Mouse (Mus musculus): Measurements from ENCODE around the gene Ncs1. TPM values are rescaled to one million over a fixed set of nuclear protein-coding genes. Genes with fewer than 3 reads are reported as not detected.

Ncs1 gene
- polyA plus RNA-seq, 1 experiment from 2014 or later: 33.7 TPM

GRCm38 (mm10) chr2:31303177-31303576 lies 57.6 kb downstream of the Ncs1 start:
- ATAC-seq (replicated peaks; ENCODE audit: insufficient number of reproducible peaks, insufficient read depth, low FRiP score, low read depth): no peak
- Histone ChIP-seq H3K4me3 (no peak overlapping the region), H3K36me3 (no peaks in the 10 kb centered on the region), H3K27ac (no peak overlapping the region), H3K4me2 (no peak overlapping the region), H3K4me1 (replicated peaks) (peaks cover 13% of the 10 kb centered on the region), H3K27me3 (no peaks in the 10 kb centered on the region), H3K9ac (no peak overlapping the region), H3K9me3 (replicated peaks) (no peaks in the 10 kb centered on the region)
- WGBS: 61% methylated on average over 9 of the region's 9 CpGs

DNA sequence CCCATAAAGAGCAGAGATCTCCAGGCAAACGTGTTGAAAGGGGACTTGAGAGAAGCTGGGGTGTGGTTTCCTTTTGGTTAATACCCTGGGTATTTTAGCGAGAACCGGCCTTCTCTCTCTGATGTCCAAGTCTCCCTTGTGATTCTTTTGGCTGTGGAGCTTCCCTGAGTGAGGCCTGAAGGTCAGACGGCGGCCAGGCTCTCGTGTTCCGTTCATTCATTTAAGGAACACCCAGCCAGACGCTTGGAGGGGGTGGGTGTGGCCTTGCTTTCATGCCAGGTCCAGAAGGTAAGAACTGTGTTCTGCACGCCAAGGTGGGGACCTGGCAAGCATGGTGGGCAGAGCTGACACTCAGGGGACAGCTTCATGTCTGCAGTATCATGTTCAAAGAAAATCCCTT lies 58.6 kb downstream of the Ncs1 start:
- no peaks in the 10 kb centered on the region for H3K36me3 ChIP-seq
- no peak overlapping the region for H3K4me2 ChIP-seq
- H3K27ac ChIP-seq: no peak overlapping the region
- 61% methylated on average over 9 of the region's 9 CpGs for WGBS
- H3K9ac ChIP-seq: no peak overlapping the region
- H3K9me3 ChIP-seq (replicated peaks): no peaks in the 10 kb centered on the region
- H3K27me3 ChIP-seq: no peaks in the 10 kb centered on the region
- no peak overlapping the region for H3K4me3 ChIP-seq
- 0 out of 2 replicates have a peak, but pooled peaks cover 3% of the 10 kb centered on the region for H3K4me1 ChIP-seq (replicated peaks)
- ATAC-seq (replicated peaks; ENCODE audit: insufficient number of reproducible peaks, insufficient read depth, low FRiP score, low read depth): no peak

DNA sequence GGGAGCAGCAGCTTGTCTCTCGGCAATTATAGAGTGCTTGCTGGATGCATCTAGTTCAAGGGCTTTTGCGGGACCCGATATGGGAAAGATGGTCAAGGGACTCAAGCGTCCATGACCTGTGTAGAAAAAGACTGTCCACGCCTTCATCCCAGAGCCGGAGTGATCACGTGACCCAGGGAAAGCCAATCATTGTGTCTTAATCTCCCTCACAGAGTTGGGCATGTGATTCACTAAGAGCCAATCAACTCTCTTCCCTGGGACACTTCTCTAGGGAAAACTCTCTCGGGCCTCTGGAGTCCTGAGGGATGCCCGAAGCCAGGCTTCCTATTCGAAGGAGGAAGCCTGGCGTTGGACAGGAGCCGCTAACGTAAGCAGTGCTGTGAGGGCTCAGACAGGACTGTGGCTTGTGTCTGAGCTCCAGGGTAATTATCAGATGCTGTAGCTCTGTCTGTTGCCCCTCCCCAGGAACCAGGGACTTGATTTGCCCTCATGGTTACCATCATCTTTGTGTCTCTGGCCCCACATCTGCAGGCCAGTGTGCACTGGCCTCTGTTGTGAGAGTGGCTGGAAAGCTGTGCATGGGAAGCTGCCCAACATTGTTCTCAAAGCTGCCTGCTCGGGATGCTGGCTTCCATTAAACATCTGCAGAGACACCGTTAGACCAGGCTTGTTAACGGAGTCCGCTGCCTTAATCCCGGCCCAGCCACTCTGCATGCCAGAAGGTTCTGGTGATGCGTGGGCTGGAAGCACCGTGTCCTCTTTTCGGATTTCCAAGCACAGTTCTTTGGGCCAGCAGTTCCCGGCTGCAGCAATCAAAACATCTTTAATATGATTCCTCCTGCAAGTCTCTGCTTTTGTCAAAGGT lies 59.4 kb downstream of the Ncs1 start:
- Histone ChIP-seq H3K27me3 (peaks cover 8% of the 10 kb centered on the region), H3K27ac (no peak overlapping the region), H3K4me2 (no peak overlapping the region), H3K4me1 (replicated peaks) (no peaks in the 10 kb centered on the region), H3K9me3 (replicated peaks) (no peaks in the 10 kb centered on the region), H3K36me3 (no peaks in the 10 kb centered on the region), H3K9ac (no peak overlapping the region), H3K4me3 (no peak overlapping the region)
- 75% methylated on average over 22 of the region's 22 CpGs for WGBS
- ATAC-seq (replicated peaks; ENCODE audit: insufficient number of reproducible peaks, insufficient read depth, low FRiP score, low read depth): no peak

DNA sequence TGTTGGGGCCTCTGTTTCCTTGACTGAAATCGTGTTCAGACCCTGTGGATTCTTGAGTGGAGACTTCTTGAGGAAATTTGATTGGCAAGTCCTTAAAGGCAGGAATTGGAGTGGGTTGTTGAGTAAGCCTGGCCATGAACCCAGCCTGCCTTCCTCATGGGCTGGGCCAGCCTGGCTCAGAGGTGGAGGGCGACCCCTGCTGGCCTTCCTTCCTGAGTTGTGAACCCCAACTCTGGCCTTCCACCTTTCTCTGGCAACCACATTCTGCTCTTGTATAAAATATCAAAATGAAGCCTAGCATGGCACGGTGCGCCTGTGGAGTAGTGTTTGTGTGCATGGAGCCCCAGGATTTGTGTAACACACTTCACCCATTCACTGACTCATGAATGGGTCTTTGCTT lies 60.1 kb downstream of the Ncs1 start:
- no peaks in the 10 kb centered on the region for H3K36me3 ChIP-seq
- H3K9me3 ChIP-seq (replicated peaks): no peaks in the 10 kb centered on the region
- H3K4me2 ChIP-seq: no peak overlapping the region
- WGBS: 37% methylated on average over 4 of the region's 4 CpGs
- no peak for ATAC-seq (replicated peaks; ENCODE audit: insufficient number of reproducible peaks, insufficient read depth, low FRiP score, low read depth)
- H3K27me3 ChIP-seq: peaks cover 11% of the 10 kb centered on the region
- no peaks in the 10 kb centered on the region for H3K4me1 ChIP-seq (replicated peaks)
- no peak overlapping the region for H3K27ac ChIP-seq
- H3K9ac ChIP-seq: no peak overlapping the region
- H3K4me3 ChIP-seq: no peak overlapping the region

- ATAC-seq (replicated peaks; ENCODE audit: insufficient number of reproducible peaks, insufficient read depth, low FRiP score, low read depth): no peak
- WGBS: 59% methylated on average over 4 of the region's 4 CpGs
- H3K36me3 ChIP-seq: no peaks in the 10 kb centered on the region
- H3K27me3 ChIP-seq: peaks cover 35% of the 10 kb centered on the region
- H3K4me2 ChIP-seq: no peak overlapping the region
- H3K9ac ChIP-seq: no peak overlapping the region
- H3K4me1 ChIP-seq (replicated peaks): no peaks in the 10 kb centered on the region
- no peak overlapping the region for H3K27ac ChIP-seq
- H3K9me3 ChIP-seq (replicated peaks): no peaks in the 10 kb centered on the region
- H3K4me3 ChIP-seq: no peak overlapping the region
These were observed 62.6 kb downstream of the Ncs1 start for GRCm38 (mm10) chr2:31308257-31308656.

- Histone ChIP-seq H3K4me1 (replicated peaks) (peaks cover 8% of the 10 kb centered on the region), H3K27me3 (peaks cover 48% of the 10 kb centered on the region), H3K27ac (no peak overlapping the region), H3K9me3 (replicated peaks) (no peaks in the 10 kb centered on the region), H3K36me3 (no peaks in the 10 kb centered on the region), H3K4me2 (no peak overlapping the region), H3K9ac (no peak overlapping the region), H3K4me3 (no peak overlapping the region)
- 71% methylated on average over 15 of the region's 15 CpGs for WGBS
- ATAC-seq (replicated peaks; ENCODE audit: insufficient number of reproducible peaks, insufficient read depth, low FRiP score, low read depth): no peak
These were observed 63.9 kb downstream of the Ncs1 start for GRCm38 (mm10) chr2:31309549-31309948.

DNA sequence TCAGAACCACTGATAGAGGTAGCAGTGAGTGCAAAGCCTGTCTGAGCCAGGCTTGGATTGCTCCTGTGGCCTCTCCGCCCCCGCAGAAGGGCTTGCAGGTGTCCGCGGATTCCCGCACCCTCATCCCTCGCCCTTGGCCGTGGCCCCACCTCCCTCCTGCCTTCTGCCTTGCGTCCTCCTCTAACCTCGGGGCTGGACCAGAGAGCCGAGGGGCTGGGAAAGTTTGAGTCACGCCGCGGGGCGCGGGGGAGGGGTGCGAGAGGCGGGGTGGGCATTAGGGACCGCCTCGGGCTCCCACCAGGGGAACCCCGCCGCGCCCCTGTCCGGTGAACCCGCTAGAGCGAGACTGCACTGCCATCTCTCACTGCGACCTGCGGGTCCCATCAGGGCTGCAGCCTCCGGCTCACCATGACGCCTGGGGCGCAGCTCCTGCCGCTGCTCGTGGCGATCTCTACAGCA lies 68.4 kb downstream of the Ncs1 start, which contains the start of gene Hmcn2:
Hmcn2 (plus strand) TSS at position 409 of the 459 bp plus-strand sequence.
- Histone ChIP-seq H3K36me3 (no peaks in the 10 kb centered on the region), H3K4me3 (peak within 1 kb of the TSS; percentile 36), H3K27me3 (peaks cover 89% of the 10 kb centered on the region), H3K4me1 (replicated peaks) (peaks cover 15% of the 10 kb centered on the region), H3K9me3 (replicated peaks) (no peaks in the 10 kb centered on the region), H3K27ac (no peak within 1 kb of the TSS), H3K9ac (0 out of 2 replicates have a peak within 1 kb of the TSS, but pooled peaks have one; percentile 1), H3K4me2 (peak within 1 kb of the TSS; percentile 70)
- ATAC-seq (replicated peaks; ENCODE audit: insufficient number of reproducible peaks, insufficient read depth, low FRiP score, low read depth): no peak
- 3% methylated on average over 33 of the region's 33 CpGs for WGBS

DNA sequence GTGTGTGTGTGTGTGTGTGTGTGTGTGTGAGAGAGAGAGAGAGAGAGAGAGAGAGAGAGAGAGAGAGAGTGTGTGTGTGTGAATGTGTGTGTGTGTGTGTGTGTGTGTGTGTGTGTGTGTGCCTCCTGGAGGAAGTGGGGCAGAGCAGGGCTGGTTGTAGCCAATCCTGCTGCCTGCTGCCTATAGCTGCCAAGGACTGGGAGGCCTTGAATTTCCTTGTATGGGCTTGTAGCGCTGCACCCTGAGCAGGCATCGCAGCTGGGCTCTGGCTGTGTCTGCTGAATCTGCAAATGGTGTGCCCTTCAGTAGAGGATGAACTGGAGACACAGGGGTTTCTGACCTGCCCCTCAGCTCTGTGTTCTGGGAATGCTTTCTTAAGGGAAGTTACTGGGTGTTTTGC lies 72.5 kb downstream of the Ncs1 start:
- 14% methylated on average over 2 of the region's 2 CpGs for WGBS
- Histone ChIP-seq H3K27ac (no peak overlapping the region), H3K27me3 (peaks cover 55% of the 10 kb centered on the region), H3K4me3 (no peak overlapping the region), H3K4me2 (no peak overlapping the region), H3K36me3 (no peaks in the 10 kb centered on the region), H3K4me1 (replicated peaks) (peaks cover 15% of the 10 kb centered on the region), H3K9me3 (replicated peaks) (no peaks in the 10 kb centered on the region), H3K9ac (no peak overlapping the region)
- peak; percentile 82 for ATAC-seq (replicated peaks; ENCODE audit: insufficient number of reproducible peaks, insufficient read depth, low FRiP score, low read depth)

DNA sequence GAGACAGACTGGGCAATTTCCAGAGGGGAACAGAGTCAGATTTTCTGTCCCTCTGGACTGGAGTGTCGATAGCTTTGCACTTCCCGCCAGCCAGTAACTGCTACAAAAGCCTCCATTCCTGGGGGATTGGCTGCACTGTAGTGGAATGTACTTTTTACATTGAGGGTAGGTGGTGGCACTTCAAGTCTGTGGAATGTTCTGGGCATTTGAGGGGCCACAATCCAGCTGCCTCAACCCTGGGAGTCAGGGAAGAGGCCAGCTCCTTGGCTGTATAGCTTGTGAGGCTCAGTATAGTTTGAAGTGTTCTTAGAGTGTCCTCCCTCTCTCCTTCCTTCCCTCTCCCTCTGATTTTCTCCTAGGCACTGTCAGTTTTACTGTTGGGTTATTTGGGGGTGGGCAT lies 73.6 kb downstream of the Ncs1 start:
- no peak for ATAC-seq (replicated peaks; ENCODE audit: insufficient number of reproducible peaks, insufficient read depth, low FRiP score, low read depth)
- Histone ChIP-seq H3K4me3 (no peak overlapping the region), H3K4me1 (replicated peaks) (peaks cover 15% of the 10 kb centered on the region), H3K36me3 (no peaks in the 10 kb centered on the region), H3K4me2 (no peak overlapping the region), H3K9me3 (replicated peaks) (no peaks in the 10 kb centered on the region), H3K27ac (no peak overlapping the region), H3K27me3 (peaks cover 48% of the 10 kb centered on the region), H3K9ac (no peak overlapping the region)
- WGBS: 75% methylated on average over 2 of the region's 2 CpGs

DNA sequence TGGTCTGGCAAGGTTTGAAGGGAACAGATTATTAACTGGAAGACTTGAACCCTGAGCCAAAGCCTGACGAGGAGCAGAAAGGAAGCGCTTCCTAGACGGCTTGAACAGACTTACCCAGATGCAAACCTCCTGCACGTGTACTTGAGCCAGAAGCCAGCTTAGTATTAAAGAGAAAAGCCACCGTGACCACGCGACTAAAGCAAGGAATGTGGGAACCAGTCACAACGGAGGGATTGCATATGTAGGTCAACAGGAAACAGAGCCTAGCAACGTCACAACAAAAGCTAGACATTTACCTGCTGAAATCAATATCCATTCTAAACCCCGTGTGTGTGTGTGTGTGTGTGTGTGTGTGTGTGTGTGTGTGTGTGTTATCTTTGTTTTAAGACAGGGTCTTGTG lies 81.6 kb downstream of the Ncs1 start:
- Histone ChIP-seq H3K27ac (no peak overlapping the region), H3K36me3 (no peaks in the 10 kb centered on the region), H3K27me3 (0 out of 2 replicates have a peak, but pooled peaks cover 8% of the 10 kb centered on the region), H3K4me2 (no peak overlapping the region), H3K9me3 (replicated peaks) (no peaks in the 10 kb centered on the region), H3K4me1 (replicated peaks) (0 out of 2 replicates have a peak, but pooled peaks cover 7% of the 10 kb centered on the region), H3K4me3 (no peak overlapping the region), H3K9ac (no peak overlapping the region)
- ATAC-seq (replicated peaks; ENCODE audit: insufficient number of reproducible peaks, insufficient read depth, low FRiP score, low read depth): no peak
- WGBS: 60% methylated on average over 10 of the region's 10 CpGs

DNA sequence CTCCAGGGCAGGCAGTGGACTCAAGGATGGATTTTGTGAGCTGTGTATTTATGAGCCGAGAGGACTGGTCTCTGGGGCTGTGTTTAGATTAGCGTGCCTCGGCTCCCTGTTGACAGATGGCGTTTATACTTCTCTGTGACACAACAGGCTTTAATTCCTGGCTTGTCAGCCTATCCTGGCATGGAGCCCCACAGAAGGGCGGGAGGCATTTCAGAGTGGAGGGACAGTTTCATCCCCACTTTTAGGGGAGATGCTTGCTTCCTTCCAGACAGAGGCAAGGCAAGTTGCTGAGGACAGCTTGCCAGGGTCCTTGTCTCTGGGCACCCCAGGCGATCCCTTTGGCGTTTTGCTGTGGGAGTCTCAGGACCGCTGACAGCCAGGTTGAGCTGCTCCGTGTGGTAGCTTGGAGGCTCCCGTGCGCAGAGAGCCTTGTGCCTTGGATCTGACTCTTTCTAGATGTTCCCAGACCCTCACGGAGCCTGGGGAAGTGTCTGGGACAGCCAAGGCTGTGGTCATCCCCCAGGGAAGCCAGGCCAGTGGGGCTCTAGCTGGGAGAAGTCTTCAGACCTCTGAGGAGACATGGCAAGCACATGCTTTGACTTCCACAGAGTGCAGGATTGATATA lies 92.2 kb downstream of the Ncs1 start:
- H3K4me1 ChIP-seq (replicated peaks): peaks cover 52% of the 10 kb centered on the region
- ATAC-seq (replicated peaks; ENCODE audit: insufficient number of reproducible peaks, insufficient read depth, low FRiP score, low read depth): peak; percentile 23; the same call in 1 of the 2 replicates
- H3K4me2 ChIP-seq: peak overlapping the region; percentile 21; the same call in 1 of the 2 replicates
- H3K9ac ChIP-seq: no peak overlapping the region
- H3K4me3 ChIP-seq: no peak overlapping the region
- no peaks in the 10 kb centered on the region for H3K9me3 ChIP-seq (replicated peaks)
- H3K27ac ChIP-seq: peak overlapping the region; percentile 21; the same call in 1 of the 2 replicates
- 28% methylated on average over 12 of the region's 12 CpGs for WGBS
- H3K36me3 ChIP-seq: no peaks in the 10 kb centered on the region
- H3K27me3 ChIP-seq: peaks cover 28% of the 10 kb centered on the region
